Mouse (Mus musculus) layer of hippocampus, postnatal 10 days (tissue): ENCODE results near the gene Ireb2. TPM values are rescaled to one million over a fixed set of nuclear protein-coding genes. Genes with fewer than 3 reads are reported as not detected.
"Not testable (repeated sequence)": the region's sequence is repeated elsewhere in the genome, so short reads cannot be mapped to it uniquely, and the experiment has no call there.

Experiments used
- DNase-seq, 2 experiments: peaks; one replicate each; pipeline ENCODE4 v3.0.0; 2021; ENCODE audit warnings: low spot score in 2 of 2
- long read RNA-seq: library from polyadenylated mRNA; stranded (forward); transcript quantifications from one replicate; pipeline ENCODE4 v2.0.0, GENCODE M21; 2023
- total RNA-seq, 2 experiments: library from RNA; stranded (reverse); gene quantifications; 2 replicates each; pipeline ENCODE4 v1.2.3; 2021

Ireb2 gene
- total RNA-seq: 10 to 100 TPM; 74.6 to 78.2 TPM
- long read RNA-seq, full-length matches to known transcripts: 8 of 21 reads
- long read RNA-seq, partial matches to known transcripts: 4 of 21 reads
- long read RNA-seq, other reads (novel, unspliced or antisense): 9 of 21 reads

DNA sequence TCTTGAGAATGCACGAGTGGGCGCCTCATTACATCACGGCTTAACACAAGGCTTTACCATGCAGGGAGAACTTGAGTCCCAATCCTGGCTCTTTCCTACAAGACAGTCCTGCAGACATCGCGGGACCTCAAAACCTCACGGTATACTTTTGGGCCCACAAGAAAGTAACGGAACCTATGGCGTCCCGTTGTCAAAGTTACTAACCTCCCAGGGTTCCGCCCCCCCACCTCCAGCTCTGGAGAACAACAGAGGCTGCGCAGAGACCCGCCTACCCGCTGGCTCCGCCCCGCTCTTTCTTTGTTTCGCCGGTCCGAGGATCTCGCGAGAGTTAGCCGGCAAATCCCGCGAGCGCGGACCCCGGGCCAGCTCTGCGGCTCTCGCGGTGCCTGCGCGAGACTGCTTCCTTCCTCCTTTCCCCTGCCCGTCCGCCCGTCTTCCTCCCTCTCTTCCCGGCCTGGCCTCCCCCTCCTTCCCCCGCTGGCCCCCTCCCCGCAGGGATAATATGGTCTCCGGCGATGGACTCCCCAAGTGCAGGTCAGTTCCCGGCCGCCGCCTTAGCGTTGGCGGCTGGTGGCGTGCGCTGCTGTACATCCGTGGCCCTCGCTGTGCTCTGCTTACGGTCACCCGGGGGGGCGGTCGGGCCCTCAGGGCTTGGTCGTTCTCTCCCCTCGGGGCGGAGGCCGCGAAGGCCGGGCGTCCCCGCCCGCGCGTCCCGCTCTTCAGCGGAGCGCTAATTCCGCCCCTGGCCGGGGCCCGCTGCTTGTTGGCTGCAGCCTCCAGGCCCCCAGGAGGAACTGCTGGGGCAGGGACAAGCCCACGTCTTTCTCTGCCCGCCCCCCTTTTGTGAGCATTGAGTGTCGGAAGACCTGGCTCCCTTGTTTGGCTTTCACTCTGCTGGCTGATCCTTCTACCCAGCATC, at the start of gene Ireb2:
Gene Ireb2 (plus strand): TSS at position 427 of the 919 bp plus-strand sequence.
- peak; percentile 100 for DNase-seq

GRCm38 (mm10) chr9:54816508-54817201, 46.9 kb upstream of the Ireb2 start:
- peak; percentile 49 to 51 for DNase-seq

DNA sequence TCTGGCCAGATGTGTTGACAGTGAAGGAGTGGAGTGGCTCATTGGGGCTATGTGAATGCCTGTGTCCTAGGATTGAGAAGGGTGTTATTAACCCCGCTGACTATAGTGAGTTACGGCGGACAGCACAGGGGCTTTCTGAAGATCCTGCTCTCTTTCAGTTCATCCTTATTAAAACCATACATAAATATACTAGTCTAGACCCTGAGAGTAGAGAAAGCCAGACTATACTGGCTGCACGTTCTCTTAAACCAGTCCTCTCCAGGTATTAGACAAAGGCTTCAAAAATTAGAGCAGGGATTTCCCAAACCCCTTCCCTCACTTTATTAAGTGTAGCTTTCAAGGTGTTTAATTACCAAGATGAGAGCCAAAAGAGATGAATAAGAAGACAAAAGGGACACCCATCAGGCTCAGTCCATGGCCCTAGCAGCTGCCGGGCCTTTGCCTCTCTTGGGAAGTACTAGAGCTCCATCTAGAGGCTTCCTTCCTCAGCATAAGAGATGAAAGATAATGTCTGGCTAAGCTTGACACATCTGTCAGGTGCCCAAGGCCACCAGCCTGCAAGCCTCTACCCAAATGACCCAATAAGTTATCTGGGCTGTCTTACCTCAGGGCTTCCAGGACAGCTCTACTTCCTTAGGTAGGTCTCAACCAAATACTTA, 42.0 kb upstream of the Ireb2 start:
- peak; percentile 35 to 59 for DNase-seq

DNA sequence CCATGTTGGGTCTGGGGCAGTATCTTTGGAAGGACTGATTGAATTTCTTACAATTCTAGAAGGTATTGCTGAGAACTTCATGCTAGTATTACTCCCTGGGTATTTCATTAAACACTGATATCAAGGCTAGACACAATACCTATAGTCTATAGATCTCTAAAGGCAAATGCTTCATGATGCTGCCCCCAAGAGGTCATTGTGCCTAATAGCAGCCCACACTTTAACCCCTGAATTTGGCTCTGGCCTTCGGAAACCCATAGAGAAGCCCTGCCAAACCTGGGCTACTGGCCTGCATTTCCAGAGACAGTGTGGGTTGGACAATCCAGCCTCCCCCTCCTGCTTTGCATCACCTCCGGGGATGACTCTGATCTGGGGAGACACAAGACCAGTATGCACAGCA, 33.8 kb upstream of the Ireb2 start:
- DNase-seq: no peak

- peak; percentile 51 to 69 for DNase-seq
These were observed 33.0 kb upstream of the Ireb2 start for GRCm38 (mm10) chr9:54830624-54831023.

GRCm38 (mm10) chr9:54833831-54834230, 29.8 kb upstream of the Ireb2 start:
- no peak for DNase-seq

GRCm38 (mm10) chr9:54835951-54836717, 27.5 kb upstream of the Ireb2 start:
- DNase-seq: not testable (repeated sequence)

DNA sequence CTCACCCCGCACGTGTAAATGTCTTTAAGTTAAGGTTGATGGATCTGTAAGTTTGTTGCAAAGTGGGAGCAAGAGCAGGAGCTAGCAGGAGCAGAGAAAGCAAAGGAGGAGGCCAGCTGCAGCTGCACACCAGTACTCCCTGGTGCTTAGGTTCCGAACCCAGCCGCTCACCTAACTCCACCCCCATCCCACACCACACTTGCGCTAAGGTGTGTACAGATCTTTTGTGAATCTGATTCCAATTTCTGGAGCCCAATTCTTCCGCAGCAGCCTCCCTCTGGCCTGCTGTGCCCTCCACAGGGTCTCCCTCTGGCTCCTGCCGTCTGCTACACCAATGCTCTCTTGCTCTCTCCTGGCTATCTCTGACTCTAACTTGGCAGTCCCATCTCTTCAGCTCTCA, 25.8 kb upstream of the Ireb2 start:
- DNase-seq: no peak

DNA sequence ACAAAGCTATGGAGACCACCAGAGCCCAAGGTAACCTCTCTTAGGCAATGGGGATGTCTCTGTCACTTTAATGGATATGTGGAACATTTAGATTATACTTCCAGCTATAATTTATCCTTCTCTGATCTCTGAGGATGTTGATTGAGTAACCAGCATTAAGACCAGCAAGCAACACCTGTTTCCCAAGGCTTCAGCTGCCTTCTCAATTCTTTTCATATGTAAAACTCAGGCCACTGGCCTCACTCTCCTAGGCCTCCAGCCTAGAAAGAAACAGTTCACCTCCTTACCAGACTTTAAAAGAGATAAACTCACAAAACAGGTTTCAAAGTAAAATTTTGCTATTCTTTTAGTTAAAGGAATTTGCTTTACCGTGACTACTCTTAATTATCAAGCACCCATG, 23.4 kb upstream of the Ireb2 start:
- no peak for DNase-seq

- DNase-seq: no peak
These were observed 21.3 kb upstream of the Ireb2 start for GRCm38 (mm10) chr9:54842311-54842710.

GRCm38 (mm10) chr9:54843887-54844286, 19.7 kb upstream of the Ireb2 start:
- no peak for DNase-seq

GRCm38 (mm10) chr9:54844556-54845176, 18.9 kb upstream of the Ireb2 start:
- DNase-seq: no peak

DNA sequence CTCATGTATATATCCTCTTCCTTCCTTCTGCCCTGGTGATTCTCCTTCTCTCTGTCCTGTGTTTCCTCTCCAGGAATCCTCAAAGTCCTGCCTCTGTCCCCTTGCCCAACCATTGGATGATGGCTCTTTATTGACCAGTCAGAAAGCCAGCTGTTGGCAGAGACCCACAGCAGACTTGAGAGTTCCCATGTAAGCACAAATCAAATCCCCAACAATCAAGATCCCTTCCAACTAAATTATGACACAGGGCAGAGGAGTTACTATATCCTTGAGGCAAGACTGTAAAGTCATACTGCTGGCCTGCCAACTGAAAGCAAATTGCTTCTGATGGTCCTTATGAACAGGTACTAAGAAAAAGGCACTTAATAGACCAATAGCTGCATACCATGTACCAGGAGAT, 15.4 kb upstream of the Ireb2 start:
- DNase-seq: no peak

- DNase-seq: not testable (repeated sequence)
These were observed 10.6 kb upstream of the Ireb2 start for GRCm38 (mm10) chr9:54853036-54853435.

DNA sequence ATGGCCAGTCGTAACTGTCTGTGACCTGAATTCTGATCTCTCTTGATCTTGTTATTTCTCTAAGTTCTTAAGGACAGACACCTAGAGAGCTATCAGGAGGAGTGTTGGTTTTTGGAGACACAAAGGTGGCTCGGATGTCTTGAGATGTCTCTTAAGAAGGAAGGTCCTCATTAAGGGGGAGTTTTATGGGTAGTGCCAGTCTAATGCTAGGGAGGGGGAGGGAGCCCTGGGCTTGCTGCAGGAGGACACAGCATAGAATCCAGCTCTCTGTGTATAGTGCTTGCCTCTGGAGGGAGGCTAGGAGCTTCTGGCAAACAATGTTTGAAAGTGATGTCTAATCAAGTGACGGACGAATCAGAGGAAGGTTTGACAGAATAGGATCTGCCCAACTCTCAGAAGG, 10.0 kb upstream of the Ireb2 start:
- DNase-seq: no peak

DNA sequence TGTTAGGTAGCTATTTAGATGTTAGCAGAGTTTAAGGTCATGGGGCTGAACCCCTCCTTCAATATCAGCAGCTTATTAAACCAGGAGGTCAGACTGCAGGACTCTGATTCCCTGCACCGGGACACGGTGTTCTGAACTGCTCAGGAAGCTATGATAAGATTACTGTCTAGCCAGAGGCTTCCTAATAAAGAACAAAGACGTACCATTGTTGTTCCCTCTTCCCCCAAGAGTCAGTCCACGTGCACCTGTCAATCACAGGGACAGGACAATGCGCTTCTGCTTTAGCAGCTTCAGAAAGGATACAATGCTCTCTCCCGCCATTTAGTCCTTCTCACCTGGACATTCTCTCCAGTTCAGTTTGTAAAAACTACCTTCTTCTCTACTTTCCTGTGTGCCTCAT, 8.0 kb upstream of the Ireb2 start:
- DNase-seq: no peak

DNA sequence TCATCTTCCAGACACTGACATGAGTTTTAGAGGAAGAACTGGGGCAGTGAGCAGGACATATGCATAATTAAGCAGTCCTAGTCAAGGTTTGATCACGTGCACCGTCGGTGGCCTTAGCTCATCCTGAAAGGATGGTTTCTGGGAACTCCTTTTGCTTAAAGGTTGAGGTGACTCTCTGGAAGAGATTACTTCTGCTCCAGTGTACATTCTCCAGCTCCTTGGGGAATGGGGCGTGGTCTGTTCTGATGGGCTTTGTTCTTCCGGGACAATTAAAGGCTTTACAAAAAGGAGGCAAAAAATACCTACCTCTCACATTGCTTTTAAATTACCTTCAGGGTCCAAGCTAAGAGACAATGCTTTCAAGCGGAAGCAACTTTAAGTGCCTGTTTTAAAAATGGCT, 7.5 kb upstream of the Ireb2 start:
- no peak for DNase-seq

- DNase-seq: no peak
These were observed 6.1 kb upstream of the Ireb2 start for GRCm38 (mm10) chr9:54857474-54857873.

GRCm38 (mm10) chr9:54860526-54860925, 3.1 kb upstream of the Ireb2 start:
- DNase-seq: no peak

DNA sequence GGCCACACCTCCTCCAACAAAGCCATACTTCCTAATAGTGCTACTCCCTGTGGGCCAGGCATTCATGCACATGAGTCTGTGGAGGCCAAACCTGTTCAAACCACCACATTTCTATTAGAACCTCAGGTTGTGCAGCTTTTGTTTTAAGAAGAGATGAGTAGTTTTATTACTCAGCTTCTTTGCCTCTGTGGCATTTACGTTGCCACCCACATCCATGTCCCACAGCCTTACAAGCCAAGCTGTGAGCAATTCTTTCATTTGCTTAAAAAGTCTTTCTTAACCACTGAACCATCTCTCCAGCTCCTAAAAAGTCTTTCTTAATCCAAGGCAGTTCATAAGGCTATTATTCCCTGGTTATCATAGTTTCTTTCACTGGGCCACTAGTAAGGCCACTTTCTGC, 15.2 kb downstream of the Ireb2 start:
- DNase-seq: no peak
